Mouse (Mus musculus): Measurements from ENCODE around the gene Abhd2. TPM values are rescaled to one million over a fixed set of nuclear protein-coding genes. Genes with fewer than 3 reads are reported as not detected.

Abhd2 gene
- polyA plus RNA-seq, 1 experiment from 2014 or later: 9.6 TPM

GRCm38 (mm10) chr7:79247408-79247807 lies 25.6 kb upstream of the Abhd2 start:
- H3K4me2 ChIP-seq: no peak overlapping the region
- H3K27ac ChIP-seq: no peak overlapping the region
- H3K4me3 ChIP-seq: no peak overlapping the region
- no peaks in the 10 kb centered on the region for H3K9me3 ChIP-seq
- 41% methylated on average over 1 of the region's 1 CpGs for WGBS
- peaks cover 5% of the 10 kb centered on the region for H3K4me1 ChIP-seq
- H3K27me3 ChIP-seq: no peaks in the 10 kb centered on the region
- no peak for ATAC-seq (ENCODE audit: insufficient number of reproducible peaks, low FRiP score, low TSS enrichment, low read depth)
- no peak overlapping the region for H3K9ac ChIP-seq
- H3K36me3 ChIP-seq: no peaks in the 10 kb centered on the region

- Histone ChIP-seq H3K4me2 (no peak overlapping the region), H3K4me3 (no peak overlapping the region), H3K27me3 (no peaks in the 10 kb centered on the region), H3K4me1 (peaks cover 5% of the 10 kb centered on the region), H3K9me3 (no peaks in the 10 kb centered on the region), H3K36me3 (no peaks in the 10 kb centered on the region), H3K9ac (no peak overlapping the region), H3K27ac (no peak overlapping the region)
- 64% methylated on average over 7 of the region's 7 CpGs for whole genome bisulfite sequencing
- no peak for ATAC-seq (ENCODE audit: insufficient number of reproducible peaks, low FRiP score, low TSS enrichment, low read depth)
These were observed 25.1 kb upstream of the Abhd2 start for GRCm38 (mm10) chr7:79247881-79248389.

GRCm38 (mm10) chr7:79249581-79249980 lies 23.4 kb upstream of the Abhd2 start:
- Histone ChIP-seq H3K27me3 (no peaks in the 10 kb centered on the region), H3K4me3 (no peak overlapping the region), H3K9me3 (no peaks in the 10 kb centered on the region), H3K27ac (no peak overlapping the region), H3K4me2 (no peak overlapping the region), H3K36me3 (no peaks in the 10 kb centered on the region), H3K4me1 (peaks cover 5% of the 10 kb centered on the region), H3K9ac (no peak overlapping the region)
- ATAC-seq (ENCODE audit: insufficient number of reproducible peaks, low FRiP score, low TSS enrichment, low read depth): no peak
- 86% methylated on average over 2 of the region's 2 CpGs for WGBS

- WGBS: 75% methylated on average over 3 of the region's 3 CpGs
- H3K27ac ChIP-seq: no peak overlapping the region
- H3K9me3 ChIP-seq: no peaks in the 10 kb centered on the region
- no peak for ATAC-seq (ENCODE audit: insufficient number of reproducible peaks, low FRiP score, low TSS enrichment, low read depth)
- no peaks in the 10 kb centered on the region for H3K4me1 ChIP-seq
- no peak overlapping the region for H3K4me3 ChIP-seq
- no peaks in the 10 kb centered on the region for H3K27me3 ChIP-seq
- H3K4me2 ChIP-seq: no peak overlapping the region
- H3K36me3 ChIP-seq: no peaks in the 10 kb centered on the region
- H3K9ac ChIP-seq: no peak overlapping the region
These were observed 18.6 kb upstream of the Abhd2 start for GRCm38 (mm10) chr7:79254248-79254888.

- Histone ChIP-seq H3K4me3 (no peak overlapping the region), H3K9ac (no peak overlapping the region), H3K9me3 (no peaks in the 10 kb centered on the region), H3K27ac (no peak overlapping the region), H3K4me1 (no peaks in the 10 kb centered on the region), H3K27me3 (no peaks in the 10 kb centered on the region), H3K4me2 (no peak overlapping the region), H3K36me3 (no peaks in the 10 kb centered on the region)
- ATAC-seq (ENCODE audit: insufficient number of reproducible peaks, low FRiP score, low TSS enrichment, low read depth): no peak
- 68% methylated on average over 7 of the region's 7 CpGs for WGBS
These were observed 17.6 kb upstream of the Abhd2 start for GRCm38 (mm10) chr7:79255350-79255749.

GRCm38 (mm10) chr7:79255752-79256151 lies 17.2 kb upstream of the Abhd2 start:
- no peak overlapping the region for H3K9ac ChIP-seq
- H3K36me3 ChIP-seq: no peaks in the 10 kb centered on the region
- no peaks in the 10 kb centered on the region for H3K9me3 ChIP-seq
- no peaks in the 10 kb centered on the region for H3K27me3 ChIP-seq
- no peak overlapping the region for H3K4me2 ChIP-seq
- H3K4me3 ChIP-seq: no peak overlapping the region
- H3K27ac ChIP-seq: no peak overlapping the region
- no peaks in the 10 kb centered on the region for H3K4me1 ChIP-seq
- ATAC-seq (ENCODE audit: insufficient number of reproducible peaks, low FRiP score, low TSS enrichment, low read depth): no peak
- 83% methylated on average over 10 of the region's 10 CpGs for WGBS

GRCm38 (mm10) chr7:79256716-79257115 lies 16.3 kb upstream of the Abhd2 start:
- no peaks in the 10 kb centered on the region for H3K9me3 ChIP-seq
- no peak overlapping the region for H3K9ac ChIP-seq
- no peaks in the 10 kb centered on the region for H3K27me3 ChIP-seq
- no peak overlapping the region for H3K4me2 ChIP-seq
- no peaks in the 10 kb centered on the region for H3K4me1 ChIP-seq
- ATAC-seq (ENCODE audit: insufficient number of reproducible peaks, low FRiP score, low TSS enrichment, low read depth): no peak
- no peak overlapping the region for H3K27ac ChIP-seq
- no peak overlapping the region for H3K4me3 ChIP-seq
- no peaks in the 10 kb centered on the region for H3K36me3 ChIP-seq
- WGBS: 94% methylated on average over 4 of the region's 4 CpGs

GRCm38 (mm10) chr7:79258981-79259542 lies 13.9 kb upstream of the Abhd2 start:
- WGBS: 83% methylated on average over 10 of the region's 10 CpGs
- Histone ChIP-seq H3K27me3 (no peaks in the 10 kb centered on the region), H3K4me1 (no peaks in the 10 kb centered on the region), H3K36me3 (no peaks in the 10 kb centered on the region), H3K4me3 (no peak overlapping the region), H3K27ac (no peak overlapping the region), H3K9ac (no peak overlapping the region), H3K4me2 (no peak overlapping the region), H3K9me3 (no peaks in the 10 kb centered on the region)
- ATAC-seq (ENCODE audit: insufficient number of reproducible peaks, low FRiP score, low TSS enrichment, low read depth): no peak

- Histone ChIP-seq H3K9ac (no peak overlapping the region), H3K9me3 (no peaks in the 10 kb centered on the region), H3K4me2 (no peak overlapping the region), H3K27ac (no peak overlapping the region), H3K27me3 (no peaks in the 10 kb centered on the region), H3K4me1 (no peaks in the 10 kb centered on the region), H3K4me3 (no peak overlapping the region), H3K36me3 (no peaks in the 10 kb centered on the region)
- whole genome bisulfite sequencing: 68% methylated on average over 8 of the region's 8 CpGs
- peak; percentile 63; the same call in 1 of the 2 replicates for ATAC-seq (ENCODE audit: insufficient number of reproducible peaks, low FRiP score, low TSS enrichment, low read depth)
These were observed 10.5 kb upstream of the Abhd2 start for GRCm38 (mm10) chr7:79262478-79262877.

- H3K27ac ChIP-seq: no peak overlapping the region
- H3K4me1 ChIP-seq: no peaks in the 10 kb centered on the region
- H3K9ac ChIP-seq: no peak overlapping the region
- ATAC-seq (ENCODE audit: insufficient number of reproducible peaks, low FRiP score, low TSS enrichment, low read depth): no peak
- no peaks in the 10 kb centered on the region for H3K9me3 ChIP-seq
- H3K36me3 ChIP-seq: no peaks in the 10 kb centered on the region
- no peak overlapping the region for H3K4me2 ChIP-seq
- no peaks in the 10 kb centered on the region for H3K27me3 ChIP-seq
- 88% methylated on average over 3 of the region's 3 CpGs for WGBS
- no peak overlapping the region for H3K4me3 ChIP-seq
These were observed 9.2 kb upstream of the Abhd2 start for GRCm38 (mm10) chr7:79263776-79264175.

GRCm38 (mm10) chr7:79266228-79266627 lies 6.8 kb upstream of the Abhd2 start:
- 45% methylated on average over 4 of the region's 4 CpGs for WGBS
- Histone ChIP-seq H3K27ac (no peak overlapping the region), H3K9me3 (no peaks in the 10 kb centered on the region), H3K9ac (no peak overlapping the region), H3K27me3 (no peaks in the 10 kb centered on the region), H3K36me3 (no peaks in the 10 kb centered on the region), H3K4me3 (no peak overlapping the region), H3K4me1 (no peaks in the 10 kb centered on the region), H3K4me2 (no peak overlapping the region)
- ATAC-seq (ENCODE audit: insufficient number of reproducible peaks, low FRiP score, low TSS enrichment, low read depth): no peak

GRCm38 (mm10) chr7:79267690-79268388 lies 5.2 kb upstream of the Abhd2 start:
- no peaks in the 10 kb centered on the region; the same call in none of the 2 replicates for H3K4me1 ChIP-seq
- ATAC-seq (ENCODE audit: insufficient number of reproducible peaks, low FRiP score, low TSS enrichment, low read depth): no peak
- no peaks in the 10 kb centered on the region for H3K36me3 ChIP-seq
- no peak overlapping the region for H3K4me2 ChIP-seq
- no peak overlapping the region for H3K9ac ChIP-seq
- 40% methylated on average over 7 of the region's 7 CpGs for WGBS
- no peak overlapping the region for H3K4me3 ChIP-seq
- H3K27me3 ChIP-seq: no peaks in the 10 kb centered on the region
- H3K9me3 ChIP-seq: no peaks in the 10 kb centered on the region
- H3K27ac ChIP-seq: no peak overlapping the region

Measured in limb, embryonic 15.5 days (tissue).